Mouse (Mus musculus) limb, embryonic 14.5 days (tissue): ENCODE measurements around the gene Amy2a5. TPM values are rescaled to one million over a fixed set of nuclear protein-coding genes. Genes with fewer than 3 reads are reported as not detected.
"Not testable (repeated sequence)": the region's sequence is repeated elsewhere in the genome, so short reads cannot be mapped to it uniquely, and the experiment has no call there.

Source experiments
- ATAC-seq: fragments of 200-750 bp; cut with Nextera tagmentation; 2 replicates; pipeline ENCODE4 v1.8.0; 2017; ENCODE audit warnings: low read depth, moderate number of reproducible peaks, moderate TSS enrichment; ENCODE audit not compliant: low FRiP score
- DNase-seq: peaks from one replicate; pipeline ENCODE4 v3.0.0-alpha.2; 2015; ENCODE audit warnings: low spot score
- H3K27ac ChIP-seq: fragments of 300-500 bp; sonication (generic); replicated peaks from 2 replicates; pipeline ENCODE4 v1.5.1; 2014; ENCODE audit warnings: low read depth, mild to moderate bottlenecking, low read length, moderate library complexity, mixed read lengths
- H3K27me3 ChIP-seq: fragments of 300-500 bp; sonication (generic); 2 replicates; pipeline ENCODE4 v1.6.1; 2014; ENCODE audit warnings: low read length, mixed read lengths; ENCODE audit not compliant: control insufficient read depth, insufficient read depth
- H3K36me3 ChIP-seq: fragments of 300-500 bp; sonication (generic); 2 replicates; pipeline ENCODE4 v1.6.1; 2014; ENCODE audit warnings: mild to moderate bottlenecking, low read length, moderate library complexity, mixed read lengths; ENCODE audit not compliant: control insufficient read depth, insufficient read depth
- H3K4me1 ChIP-seq: fragments of 300-500 bp; sonication (generic); 2 replicates; pipeline ENCODE4 v1.6.1; 2014; ENCODE audit warnings: antibody characterized with exemption, low read length, mixed read lengths; ENCODE audit not compliant: control insufficient read depth, insufficient read depth
- H3K4me2 ChIP-seq: fragments of 300-500 bp; sonication (generic); replicated peaks from 2 replicates; pipeline ENCODE4 v1.6.1; 2014; ENCODE audit warnings: low read depth, mild to moderate bottlenecking, low read length, moderate library complexity; ENCODE audit not compliant: severe bottlenecking
- H3K4me3 ChIP-seq: fragments of 300-500 bp; sonication (generic); replicated peaks from 2 replicates; pipeline ENCODE4 v1.5.1; 2014; ENCODE audit warnings: low read length
- H3K9ac ChIP-seq: fragments of 300-500 bp; sonication (generic); 2 replicates; pipeline ENCODE4 v1.6.1; 2014; ENCODE audit warnings: mild to moderate bottlenecking, low read depth, low read length, moderate library complexity; ENCODE audit not compliant: severe bottlenecking
- H3K9me3 ChIP-seq: fragments of 300-500 bp; sonication (generic); 2 replicates; pipeline ENCODE4 v1.6.1; 2016; ENCODE audit warnings: low read length; ENCODE audit not compliant: control insufficient read depth
- POLR2A ChIP-seq: fragments of 200-500 bp; IDR thresholded peaks from 2 replicates; pipeline ENCODE4 v1.8.0; 2012; ENCODE audit warnings: inconsistent platforms, mild to moderate bottlenecking, moderate library complexity, borderline replicate concordance; ENCODE audit not compliant: insufficient read depth, insufficient read length; ENCODE audit errors: extremely low read depth
- WGBS: fragments of 180-500 bp; shearing (Covaris S2); extraction: QIAGEN DNeasy Blood & Tissue Kit; methylation state at CpG from one replicate; pipeline ENCODE4 v1.1.7; 2014; 5-methylcytosine and 5-hydroxymethylcytosine counted together
- polyA plus RNA-seq, 2 experiments: library from polyadenylated mRNA; depleted of rRNA in 1 of 2; stranded (reverse) in 1 of 2; unstranded in 1 of 2; fragments of >200 nt; fragmentation: Nextera tagmentation in 1 of 2; extraction: Ambion mirVana in 1 of 2; gene quantifications; 2 replicates each; pipeline versions ENCODE4 v1.2.1 to v1.2.3; 2012 to 2014

Amy2a5 gene
- 0.05 TPM in 1 of 2 replicates, not detected in the other for polyA plus RNA-seq (2012; rRNA removed)
- polyA plus RNA-seq (2014; fragmentation: Nextera tagmentation; extraction: Ambion mirVana), result 0.18 and 0.47 TPM in 2 replicates

GRCm38 (mm10) chr3:113258737-113259136, at the start of gene Amy2a5:
Amy2a5 (minus strand) TSS chr3:113258837.
- WGBS, result no CpG with 5 or more reads among the region's 4 CpGs
- not testable (repeated sequence) for H3K27me3 ChIP-seq, H3K9ac ChIP-seq, H3K4me3 ChIP-seq, H3K27ac ChIP-seq, H3K4me2 ChIP-seq, H3K36me3 ChIP-seq, DNase-seq, H3K9me3 ChIP-seq, H3K4me1 ChIP-seq, ATAC-seq

- WGBS, result no CpG with 5 or more reads among the region's 4 CpGs
- not testable (repeated sequence) for H3K4me2 ChIP-seq, ATAC-seq, H3K4me1 ChIP-seq, DNase-seq, H3K9me3 ChIP-seq, H3K27me3 ChIP-seq, H3K36me3 ChIP-seq, H3K9ac ChIP-seq, H3K27ac ChIP-seq, H3K4me3 ChIP-seq
Measured at GRCm38 (mm10) chr3:113291349-113291748, 32.7 kb upstream of the Amy2a5 start, which contains the start of gene Amy2a4. Amy2a4 (minus strand) TSS chr3:113291449.

- not testable (repeated sequence) for H3K27ac ChIP-seq, H3K4me2 ChIP-seq, DNase-seq, H3K9me3 ChIP-seq, H3K4me1 ChIP-seq, H3K9ac ChIP-seq, H3K4me3 ChIP-seq, ATAC-seq, H3K27me3 ChIP-seq, H3K36me3 ChIP-seq
Measured at GRCm38 (mm10) chr3:113280285-113280684, 21.6 kb upstream of the Amy2a5 start.

GRCm38 (mm10) chr3:113279586-113279985, 20.9 kb upstream of the Amy2a5 start:
- H3K27ac ChIP-seq, H3K27me3 ChIP-seq, ATAC-seq, H3K4me3 ChIP-seq, H3K9me3 ChIP-seq, H3K36me3 ChIP-seq, DNase-seq, H3K4me1 ChIP-seq, H3K9ac ChIP-seq, H3K4me2 ChIP-seq: not testable (repeated sequence)

GRCm38 (mm10) chr3:113227115-113227514, 31.5 kb downstream of the Amy2a5 start:
- Histone ChIP-seq H3K4me3 (no peak overlapping the region), H3K27me3 (no peaks in the 10 kb centered on the region), H3K4me2 (no peak overlapping the region), H3K9me3 (no peaks in the 10 kb centered on the region), H3K27ac (no peak overlapping the region), H3K4me1 (no peaks in the 10 kb centered on the region), H3K9ac (no peak overlapping the region), H3K36me3 (no peaks in the 10 kb centered on the region)
- TF ChIP-seq POLR2A, result no peak
- DNase-seq (no peak), ATAC-seq (no peak)
- 95% methylated on average over 1 of the region's 1 CpGs for WGBS

Other genes starting within 250 kb of the Amy2a5 start
- 0.05 and 0.09 TPM in 2 replicates for gene Amy2a4, start 32.6 kb upstream of the Amy2a5 start, polyA plus RNA-seq (2012; rRNA removed)
- gene Amy2a4, start 32.6 kb upstream of the Amy2a5 start, polyA plus RNA-seq (2014; fragmentation: Nextera tagmentation; extraction: Ambion mirVana), result 0.11 TPM in 1 of 2 replicates, not detected in the other
- 0.05 and 0.09 TPM in 2 replicates for gene Amy2a3, start 65.2 kb upstream of the Amy2a5 start, polyA plus RNA-seq (2012; rRNA removed)
- gene Amy2a3, start 65.2 kb upstream of the Amy2a5 start, polyA plus RNA-seq (2014; fragmentation: Nextera tagmentation; extraction: Ambion mirVana), result 0.11 TPM in 1 of 2 replicates, not detected in the other
- 0.05 and 0.09 TPM in 2 replicates for gene Amy2a2, start 97.8 kb upstream of the Amy2a5 start, polyA plus RNA-seq (2012; rRNA removed)
- 0.11 TPM in 1 of 2 replicates, not detected in the other for gene Amy2a2, start 97.8 kb upstream of the Amy2a5 start, polyA plus RNA-seq (2014; fragmentation: Nextera tagmentation; extraction: Ambion mirVana)